1 mouse cellular context compared by ENCODE assay signal in the genomic region with DNA sequence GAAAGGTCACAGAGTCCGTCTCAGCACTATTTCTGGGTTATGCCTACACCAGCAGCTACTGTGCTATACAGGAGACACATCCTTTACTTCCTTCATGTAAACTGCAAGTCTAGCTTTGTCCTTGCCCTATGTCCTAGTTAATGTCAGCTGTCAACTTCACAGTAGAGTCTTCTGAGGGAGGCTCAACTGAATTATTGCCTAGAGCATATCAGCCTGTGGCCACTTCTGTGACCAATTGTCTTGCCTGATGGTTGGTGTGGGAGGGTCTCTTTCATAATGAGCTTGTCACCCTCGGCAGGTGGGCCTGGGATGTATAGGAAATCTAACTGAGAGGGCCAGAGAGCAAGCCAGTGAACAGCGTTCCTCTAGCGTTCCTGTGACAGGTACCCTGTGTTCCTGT.
TF ChIP-seq lines count a peak whose summit lies in the region.

No protein-coding gene starts in this region.

TF ChIP-seq in MEL, 35 proteins besides CTCF, POLR2A, EP300 and RAD21 (continued from another document):
- no peak for TF ChIP-seq USF1 (IDR thresholded peaks at IDR 0.05; ENCODE audit: low read depth, low read length)
